Mouse (Mus musculus) heart, postnatal 4 days (tissue): ENCODE measurements at regions not wholly inside any gene's neighbourhood (a gene's known extent, or its start where the extent isn't known, plus 50 kb on each side); places are given as distances from the start of the nearest gene placed in this dataset.

Experiments used
- DNase-seq: peaks from one replicate; pipeline ENCODE4 v3.0.0; 2021

DNA sequence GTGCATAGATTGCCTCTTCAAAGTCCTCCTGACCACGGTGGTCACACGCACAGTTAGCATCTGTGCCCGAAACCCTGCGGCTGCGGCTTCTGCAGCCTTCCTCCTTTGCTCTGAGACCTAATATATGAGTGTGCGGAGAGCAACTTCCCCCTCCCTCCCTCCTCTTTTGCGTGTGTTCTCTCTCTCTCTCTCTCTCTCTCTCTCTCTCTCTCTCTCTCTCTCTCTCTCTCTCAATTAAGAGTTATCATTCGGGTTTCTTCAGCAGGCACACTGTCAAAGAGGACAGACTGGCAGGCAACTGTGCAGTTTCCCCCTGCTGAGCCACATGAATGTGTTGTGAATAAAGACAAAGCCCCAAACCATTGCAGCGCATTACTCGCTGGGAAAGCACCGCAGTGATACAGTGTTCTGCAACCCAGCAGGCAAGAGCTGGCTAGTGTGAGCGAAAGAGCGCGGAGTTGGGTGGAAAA is 900.8 kb downstream of the Mat2b start:
- peak; percentile 11 for DNase-seq

DNA sequence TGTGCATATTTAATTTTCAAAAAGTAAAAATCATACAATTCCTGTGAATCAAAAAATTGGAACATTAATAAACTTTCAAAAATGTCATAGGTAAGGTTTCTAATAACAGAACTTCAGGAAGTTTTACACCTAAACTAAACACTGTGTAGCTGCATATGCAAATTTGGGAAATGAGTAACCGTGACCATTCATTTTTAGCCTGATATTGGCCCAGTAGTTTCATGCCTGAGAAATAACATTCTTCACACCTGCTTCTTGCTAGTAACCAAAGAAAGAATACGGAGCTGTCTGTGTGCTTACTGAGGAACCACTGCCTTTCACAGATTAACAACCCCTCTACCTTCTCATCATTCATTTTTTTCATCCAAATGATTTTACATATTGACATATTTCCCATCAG is 902.9 kb downstream of the Mat2b start:
- DNase-seq, result no peak
